Mouse (Mus musculus) limb, embryonic 14.5 days (tissue): Measurements from ENCODE around the gene Itih1. TPM values are rescaled to one million over a fixed set of nuclear protein-coding genes. Genes with fewer than 3 reads are reported as not detected.

Experiments used
- ATAC-seq: fragments of 200-750 bp; cut with Nextera tagmentation; 2 replicates; pipeline ENCODE4 v1.8.0; 2017; ENCODE audit warnings: low read depth, moderate number of reproducible peaks, moderate TSS enrichment; ENCODE audit not compliant: low FRiP score
- DNase-seq: peaks from one replicate; pipeline ENCODE4 v3.0.0-alpha.2; 2015; ENCODE audit warnings: low spot score
- H3K27ac ChIP-seq: fragments of 300-500 bp; sonication (generic); replicated peaks from 2 replicates; pipeline ENCODE4 v1.5.1; 2014; ENCODE audit warnings: low read depth, mild to moderate bottlenecking, low read length, moderate library complexity, mixed read lengths
- H3K27me3 ChIP-seq: fragments of 300-500 bp; sonication (generic); 2 replicates; pipeline ENCODE4 v1.6.1; 2014; ENCODE audit warnings: low read length, mixed read lengths; ENCODE audit not compliant: control insufficient read depth, insufficient read depth
- H3K36me3 ChIP-seq: fragments of 300-500 bp; sonication (generic); 2 replicates; pipeline ENCODE4 v1.6.1; 2014; ENCODE audit warnings: mild to moderate bottlenecking, low read length, moderate library complexity, mixed read lengths; ENCODE audit not compliant: control insufficient read depth, insufficient read depth
- H3K4me1 ChIP-seq: fragments of 300-500 bp; sonication (generic); 2 replicates; pipeline ENCODE4 v1.6.1; 2014; ENCODE audit warnings: antibody characterized with exemption, low read length, mixed read lengths; ENCODE audit not compliant: control insufficient read depth, insufficient read depth
- H3K4me2 ChIP-seq: fragments of 300-500 bp; sonication (generic); replicated peaks from 2 replicates; pipeline ENCODE4 v1.6.1; 2014; ENCODE audit warnings: low read depth, mild to moderate bottlenecking, low read length, moderate library complexity; ENCODE audit not compliant: severe bottlenecking
- H3K4me3 ChIP-seq: fragments of 300-500 bp; sonication (generic); replicated peaks from 2 replicates; pipeline ENCODE4 v1.5.1; 2014; ENCODE audit warnings: low read length
- H3K9ac ChIP-seq: fragments of 300-500 bp; sonication (generic); 2 replicates; pipeline ENCODE4 v1.6.1; 2014; ENCODE audit warnings: mild to moderate bottlenecking, low read depth, low read length, moderate library complexity; ENCODE audit not compliant: severe bottlenecking
- H3K9me3 ChIP-seq: fragments of 300-500 bp; sonication (generic); 2 replicates; pipeline ENCODE4 v1.6.1; 2016; ENCODE audit warnings: low read length; ENCODE audit not compliant: control insufficient read depth
- POLR2A ChIP-seq: fragments of 200-500 bp; IDR thresholded peaks from 2 replicates; pipeline ENCODE4 v1.8.0; 2012; ENCODE audit warnings: inconsistent platforms, mild to moderate bottlenecking, moderate library complexity, borderline replicate concordance; ENCODE audit not compliant: insufficient read depth, insufficient read length; ENCODE audit errors: extremely low read depth
- WGBS: fragments of 180-500 bp; shearing (Covaris S2); extraction: QIAGEN DNeasy Blood & Tissue Kit; methylation state at CpG from one replicate; pipeline ENCODE4 v1.1.7; 2014; 5-methylcytosine and 5-hydroxymethylcytosine counted together
- polyA plus RNA-seq, 2 experiments: library from polyadenylated mRNA; depleted of rRNA in 1 of 2; stranded (reverse) in 1 of 2; unstranded in 1 of 2; fragments of >200 nt; fragmentation: Nextera tagmentation in 1 of 2; extraction: Ambion mirVana in 1 of 2; gene quantifications; 2 replicates each; pipeline versions ENCODE4 v1.2.1 to v1.2.3; 2012 to 2014

Gene Itih1
- polyA plus RNA-seq, 2 experiments: 0.03 TPM; not detected in 1

GRCm38 (mm10) chr14:30951154-30951825 is 8.2 kb upstream of the Itih1 start, which contains the start of gene Nek4:
TSS of gene Nek4 (plus strand) at chr14:30951377.
- H3K4me2 ChIP-seq: peak within 1 kb of the TSS; percentile 69
- peak within 1 kb of the TSS; percentile 82 for H3K9ac ChIP-seq
- H3K4me1 ChIP-seq: peaks cover 3% of the 10 kb centered on the region; the same call in 1 of the 2 replicates
- ATAC-seq: peak; percentile 98
- DNase-seq: peak; percentile 98
- H3K27me3 ChIP-seq: no peaks in the 10 kb centered on the region
- H3K9me3 ChIP-seq: no peaks in the 10 kb centered on the region
- TF ChIP-seq POLR2A: peak; percentile 83; the same call in 1 of the 2 replicates
- WGBS: 3% methylated on average over 57 of the region's 57 CpGs
- peak within 1 kb of the TSS; percentile 77 for H3K4me3 ChIP-seq
- H3K36me3 ChIP-seq: peaks cover 7% of the 10 kb centered on the region; the same call in 1 of the 2 replicates
- peak within 1 kb of the TSS; percentile 69 for H3K27ac ChIP-seq

- no peak overlapping the region for H3K9ac ChIP-seq
- 99% methylated on average over 10 of the region's 10 CpGs for WGBS
- H3K27ac ChIP-seq: no peak overlapping the region
- ATAC-seq (no peak), DNase-seq (no peak)
- H3K4me3 ChIP-seq: no peak overlapping the region
- H3K9me3 ChIP-seq: no peaks in the 10 kb centered on the region
- H3K4me1 ChIP-seq: peaks cover 3% of the 10 kb centered on the region; the same call in 1 of the 2 replicates
- no peaks in the 10 kb centered on the region for H3K27me3 ChIP-seq
- H3K4me2 ChIP-seq: no peak overlapping the region
- no peak for TF ChIP-seq POLR2A
- H3K36me3 ChIP-seq: peaks cover 7% of the 10 kb centered on the region; the same call in 1 of the 2 replicates
These were observed 6.9 kb upstream of the Itih1 start for GRCm38 (mm10) chr14:30949986-30950385.

- TF ChIP-seq POLR2A: no peak
- Histone ChIP-seq H3K27me3 (no peaks in the 10 kb centered on the region), H3K4me1 (no peaks in the 10 kb centered on the region), H3K9me3 (no peaks in the 10 kb centered on the region), H3K36me3 (no peaks in the 10 kb centered on the region), H3K27ac (no peak overlapping the region), H3K9ac (no peak overlapping the region), H3K4me3 (no peak overlapping the region), H3K4me2 (no peak overlapping the region)
- ATAC-seq (no peak), DNase-seq (no peak)
- WGBS: 75% methylated on average over 2 of the region's 2 CpGs
These were observed 1.7 kb upstream of the Itih1 start for GRCm38 (mm10) chr14:30944745-30945144.

- no peaks in the 10 kb centered on the region for H3K9me3 ChIP-seq
- peak; percentile 41 for DNase-seq
- no peak overlapping the region for H3K4me3 ChIP-seq
- no peak for TF ChIP-seq POLR2A
- H3K27me3 ChIP-seq: no peaks in the 10 kb centered on the region
- 67% methylated on average over 11 of the region's 11 CpGs for WGBS
- no peaks in the 10 kb centered on the region for H3K36me3 ChIP-seq
- no peak overlapping the region for H3K4me2 ChIP-seq
- no peak overlapping the region for H3K9ac ChIP-seq
- H3K27ac ChIP-seq: no peak overlapping the region
- H3K4me1 ChIP-seq: no peaks in the 10 kb centered on the region
- no peak for ATAC-seq
These were observed 978 bp upstream of the Itih1 start for GRCm38 (mm10) chr14:30943860-30944674.

- no peaks in the 10 kb centered on the region for H3K36me3 ChIP-seq
- TF ChIP-seq POLR2A: no peak
- ATAC-seq (no peak), DNase-seq (no peak)
- H3K4me3 ChIP-seq: no peak overlapping the region
- H3K4me1 ChIP-seq: no peaks in the 10 kb centered on the region
- H3K9me3 ChIP-seq: no peaks in the 10 kb centered on the region
- no peak overlapping the region for H3K4me2 ChIP-seq
- H3K27ac ChIP-seq: no peak overlapping the region
- no peak overlapping the region for H3K9ac ChIP-seq
- WGBS: 88% methylated on average over 4 of the region's 4 CpGs
- no peaks in the 10 kb centered on the region for H3K27me3 ChIP-seq
These were observed 835 bp downstream of the Itih1 start for GRCm38 (mm10) chr14:30942254-30942653.
